Mouse (Mus musculus) monocyte, adult 2 months (primary cell): ENCODE results near the gene Prickle2.

ENCODE experiments used
- DNase-seq, 2 experiments: peaks; one replicate each; pipeline ENCODE4 v3.0.0; 2022; ENCODE audit warnings: low spot score in 2 of 2, low read depth in 1 of 2

The Prickle2 gene

DNA sequence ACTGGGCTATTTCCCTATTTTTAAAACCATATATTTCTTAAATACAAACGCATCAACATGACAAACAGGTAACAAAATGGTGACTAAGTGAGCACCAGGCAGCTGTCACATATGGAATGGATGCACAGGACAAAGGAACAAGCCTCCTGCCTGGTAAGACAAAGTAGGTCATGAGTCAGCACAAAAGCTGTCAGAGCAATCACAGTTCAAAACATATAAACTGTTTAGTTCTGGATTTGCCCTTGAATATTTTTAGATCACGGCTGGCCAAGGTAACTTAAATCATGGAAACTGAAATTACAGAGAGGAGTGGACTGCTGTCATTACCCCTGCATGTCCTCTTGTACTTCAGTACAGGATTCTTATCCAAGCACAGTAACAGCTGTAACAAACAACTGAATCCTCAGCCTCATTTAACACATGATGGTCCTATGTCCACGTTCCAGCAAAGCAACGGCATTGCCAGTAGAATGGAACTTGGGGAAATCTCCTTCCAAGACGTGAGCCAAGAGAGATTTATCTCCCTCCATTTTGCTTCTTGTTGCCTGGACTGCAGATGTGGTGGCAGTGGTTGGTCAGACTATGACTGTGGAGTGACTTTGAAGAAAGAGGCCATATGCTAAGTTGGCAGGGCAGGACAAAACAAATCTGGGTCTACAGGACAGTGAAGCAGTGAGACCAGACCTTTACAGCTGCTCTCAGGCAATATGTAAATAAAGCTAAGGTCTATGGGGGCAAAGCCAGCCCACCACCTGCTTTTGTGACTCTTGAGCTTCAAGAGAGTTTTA lies 185.7 kb downstream of the Prickle2 start:
- no peak for DNase-seq

DNA sequence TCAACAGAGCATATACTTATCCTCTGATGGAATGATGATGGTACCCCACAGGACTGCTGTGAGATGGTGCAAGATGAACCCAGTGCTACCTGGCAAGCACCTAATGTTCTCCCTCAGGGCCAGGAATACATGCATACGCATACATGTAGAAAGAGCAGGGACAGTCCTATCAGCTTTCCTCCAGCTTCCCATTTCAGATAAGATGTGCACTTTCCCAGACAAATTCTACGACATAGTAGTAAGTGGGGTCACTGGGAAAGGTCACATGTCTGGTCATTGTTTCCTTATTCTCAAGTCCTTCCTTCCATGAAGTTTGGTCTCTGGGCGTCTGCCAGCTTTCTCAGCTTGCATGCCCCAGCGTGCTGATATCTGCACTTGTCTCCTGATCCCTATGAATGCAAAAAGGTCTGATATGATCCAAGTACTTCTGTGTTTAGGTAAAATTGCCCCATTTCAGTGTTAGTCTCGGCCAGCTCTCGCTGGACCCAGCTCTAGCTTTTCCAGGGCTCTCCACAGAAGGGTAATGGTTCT lies 187.5 kb downstream of the Prickle2 start:
- no peak for DNase-seq

GRCm38 (mm10) chr6:92517002-92517401 lies 189.0 kb downstream of the Prickle2 start:
- DNase-seq = no peak

DNA sequence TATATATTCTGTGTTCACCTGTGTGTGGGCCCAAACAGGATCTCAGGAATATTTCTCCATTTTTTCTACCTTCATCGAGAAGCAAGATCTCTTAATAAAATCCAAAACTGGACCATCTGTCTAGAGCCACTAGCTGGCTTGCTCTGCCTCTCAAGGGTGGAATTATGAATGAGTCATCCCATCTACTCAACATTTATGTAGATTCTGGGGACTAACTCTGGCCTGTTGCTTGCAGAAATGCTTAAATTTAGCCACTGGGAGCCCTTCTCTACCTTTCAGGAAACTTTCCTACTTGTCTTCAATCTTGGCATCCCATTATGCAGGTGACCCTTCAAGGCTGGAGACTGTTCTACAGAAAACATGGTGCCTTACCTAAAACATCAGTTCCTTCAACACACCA lies 194.0 kb downstream of the Prickle2 start:
- DNase-seq = no peak

GRCm38 (mm10) chr6:92509712-92510111 lies 196.2 kb downstream of the Prickle2 start:
- no peak for DNase-seq

GRCm38 (mm10) chr6:92506276-92506675 lies 199.7 kb downstream of the Prickle2 start:
- DNase-seq = no peak

- DNase-seq = no peak
These were observed 206.5 kb downstream of the Prickle2 start for GRCm38 (mm10) chr6:92499449-92499848.

DNA sequence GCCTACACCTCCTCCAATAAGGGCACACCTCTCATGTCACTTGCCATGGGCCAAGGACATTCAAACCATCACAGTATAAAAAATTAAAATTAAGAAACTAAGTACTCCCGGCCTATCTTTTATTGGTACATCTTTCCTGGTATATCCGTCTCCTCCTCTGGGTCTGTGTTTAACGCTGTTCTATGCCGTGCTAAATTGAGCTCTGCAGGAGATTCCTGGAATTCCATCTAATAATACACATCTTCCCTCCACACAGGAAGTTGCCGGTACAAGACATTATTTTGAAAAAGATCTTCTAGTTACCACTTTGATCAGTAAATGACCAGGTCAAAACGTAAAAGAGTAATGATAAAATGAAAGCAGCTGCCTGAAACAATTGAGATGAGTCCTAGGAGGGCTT lies 207.4 kb downstream of the Prickle2 start:
- no peak for DNase-seq

- no peak for DNase-seq
These were observed 208.7 kb downstream of the Prickle2 start for GRCm38 (mm10) chr6:92497279-92497678.

DNA sequence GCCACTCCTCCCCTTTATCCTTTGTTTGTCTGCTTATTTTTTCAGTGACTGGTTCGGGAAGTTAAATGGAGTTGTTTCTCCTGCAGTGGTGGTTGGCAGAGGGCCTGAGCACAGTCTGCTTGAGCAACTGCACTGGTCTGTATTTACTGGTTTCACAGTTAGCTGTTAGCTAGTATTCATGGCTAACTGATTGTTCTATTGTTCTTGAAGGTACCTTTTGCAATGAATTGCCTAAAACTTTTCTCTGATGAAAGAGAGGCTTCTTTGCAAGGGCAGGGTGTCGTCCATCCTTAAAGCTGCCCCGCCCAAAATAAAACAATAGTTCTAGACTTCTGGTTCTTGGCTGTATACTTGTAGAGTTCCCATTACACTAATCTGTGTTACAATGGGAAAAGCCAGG lies 210.5 kb downstream of the Prickle2 start:
- DNase-seq = no peak

- no peak for DNase-seq
These were observed 224.3 kb downstream of the Prickle2 start for GRCm38 (mm10) chr6:92481690-92481956.

DNA sequence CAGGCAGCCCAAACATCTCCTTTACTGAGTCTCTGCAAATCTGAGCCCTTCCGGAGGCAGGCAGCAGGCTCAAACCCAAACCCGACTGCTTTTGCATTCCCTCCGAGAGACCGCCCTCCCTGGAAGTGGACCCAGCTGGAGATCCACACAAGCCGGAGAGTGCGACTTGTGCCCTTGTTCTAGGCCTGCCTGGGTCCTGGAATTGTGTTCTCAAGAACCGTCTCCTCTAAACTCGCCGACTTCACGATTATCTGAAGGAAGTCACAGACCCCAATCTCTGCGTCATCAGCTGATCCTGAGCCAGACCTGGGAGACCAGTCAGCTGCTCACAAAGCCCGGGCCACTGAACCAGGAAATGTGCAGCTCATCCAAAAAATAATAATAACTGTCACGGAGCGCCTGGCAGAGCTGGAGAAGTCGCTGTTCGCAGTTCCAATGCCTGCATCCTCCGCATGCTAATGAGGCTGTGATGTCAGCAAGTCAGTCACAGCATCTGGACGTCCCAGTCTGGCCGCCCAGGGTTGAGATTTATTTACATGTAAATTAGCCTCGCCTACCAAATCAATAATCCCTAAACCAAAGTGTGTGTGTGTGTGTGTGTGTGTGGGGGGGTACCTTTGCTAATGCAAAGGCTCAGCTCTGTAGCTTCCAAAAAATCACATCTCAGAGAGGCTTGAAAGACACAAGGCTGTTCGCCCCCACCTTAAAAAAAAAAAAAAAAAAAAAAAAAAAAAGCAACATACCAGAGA lies 224.8 kb downstream of the Prickle2 start:
- no peak for DNase-seq

DNA sequence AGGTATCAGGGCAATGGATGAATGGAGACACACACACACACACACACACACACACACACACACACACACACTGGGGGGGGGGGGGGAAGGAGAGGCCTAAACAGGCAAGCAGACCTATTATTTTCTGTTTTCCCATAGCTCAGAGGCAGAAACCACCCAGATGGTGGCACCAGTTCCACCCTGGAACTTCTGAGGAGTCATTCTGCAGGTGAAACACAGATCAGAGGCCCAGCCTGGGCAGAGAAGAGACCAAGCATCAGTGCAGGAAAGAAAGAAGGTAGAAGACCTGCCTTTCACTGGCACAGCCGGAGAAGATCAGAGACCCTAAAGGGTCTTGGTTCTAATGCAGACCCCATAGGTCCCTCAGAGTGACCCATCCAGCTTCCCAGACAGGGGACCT lies 227.3 kb downstream of the Prickle2 start:
- no peak for DNase-seq

GRCm38 (mm10) chr6:92477621-92478020 lies 228.3 kb downstream of the Prickle2 start:
- DNase-seq = no peak

DNA sequence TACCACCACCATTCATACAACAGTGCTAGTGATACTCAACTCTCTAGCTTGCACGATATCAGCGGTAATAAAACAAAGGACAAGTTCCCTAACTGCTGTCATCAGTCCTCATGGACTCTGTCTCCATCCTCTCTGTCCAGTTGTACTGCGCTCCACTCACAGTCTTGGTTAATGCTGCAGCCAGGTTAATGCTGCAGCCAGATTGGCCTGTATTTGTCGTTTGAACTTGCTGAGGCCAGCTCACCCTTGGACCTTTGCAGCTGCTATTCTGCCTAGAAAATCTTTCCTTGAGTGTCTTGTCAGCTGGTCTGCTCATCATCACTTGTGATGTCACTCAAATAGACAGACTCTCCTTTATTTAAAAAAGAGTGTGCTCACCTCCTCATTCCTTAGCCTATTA lies 236.5 kb downstream of the Prickle2 start:
- DNase-seq = no peak

DNA sequence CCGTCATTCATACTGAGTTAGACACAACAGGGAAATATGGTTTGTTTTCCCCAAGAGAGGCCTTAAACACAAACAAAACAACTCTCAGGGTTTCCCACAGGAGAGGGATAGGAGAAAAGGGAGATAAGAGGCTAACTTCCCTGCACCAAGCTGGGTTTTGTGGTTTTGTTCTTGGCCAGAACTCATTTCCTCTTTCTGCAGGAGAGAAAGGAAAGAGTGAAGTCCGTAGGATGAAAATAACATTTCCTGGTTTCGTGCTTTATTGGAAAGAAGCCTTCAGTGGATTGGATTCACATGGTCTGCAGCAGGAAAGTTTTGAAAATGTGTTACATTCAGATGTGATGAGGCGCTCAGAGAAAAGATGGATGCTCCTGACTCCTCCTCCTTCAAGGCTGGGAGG lies 237.1 kb downstream of the Prickle2 start:
- DNase-seq = no peak

DNA sequence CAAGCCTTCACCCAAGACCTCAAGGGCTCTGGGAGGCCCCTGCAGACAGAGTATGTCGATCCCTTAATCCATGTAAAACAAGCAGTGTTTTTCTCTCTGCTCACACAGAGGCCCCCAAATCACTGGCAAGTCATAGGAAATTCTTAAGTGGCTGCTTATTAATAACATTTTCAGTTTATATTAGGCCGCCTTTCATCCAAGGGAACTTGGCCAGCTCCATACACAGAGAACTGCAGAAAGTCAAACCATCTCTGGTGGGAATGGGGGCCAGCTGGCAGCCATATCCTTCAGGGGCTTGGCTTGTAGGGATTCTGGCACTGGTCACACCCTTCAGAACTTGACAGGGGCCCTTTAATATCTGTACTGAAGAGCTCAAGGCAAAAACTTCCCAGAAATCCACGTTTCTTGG lies 237.6 kb downstream of the Prickle2 start:
- DNase-seq = no peak

GRCm38 (mm10) chr6:92467343-92467742 lies 238.6 kb downstream of the Prickle2 start:
- DNase-seq = no peak

GRCm38 (mm10) chr6:92465666-92466065 lies 240.3 kb downstream of the Prickle2 start:
- no peak for DNase-seq

- DNase-seq = no peak
These were observed 241.1 kb downstream of the Prickle2 start for GRCm38 (mm10) chr6:92464781-92465337.

DNA sequence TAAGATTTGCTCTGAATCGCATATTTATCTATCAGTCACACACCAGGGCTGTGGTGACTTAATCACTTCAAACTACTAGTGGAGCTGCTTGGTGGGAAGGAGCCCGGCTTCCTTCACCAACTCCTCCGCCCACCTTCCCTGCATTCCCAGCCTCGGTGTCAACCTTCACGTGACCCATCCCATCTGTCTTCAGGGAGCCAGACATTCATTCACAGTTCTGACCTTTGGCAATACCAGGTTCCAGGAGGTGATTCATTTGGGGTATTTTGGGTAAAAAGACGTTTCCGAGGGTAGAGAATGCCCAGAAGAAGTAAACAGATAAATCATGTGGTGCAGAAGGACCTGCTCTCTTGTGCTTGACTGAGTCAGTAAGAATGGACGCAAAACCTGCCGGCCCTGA lies 242.2 kb downstream of the Prickle2 start:
- DNase-seq = no peak

DNA sequence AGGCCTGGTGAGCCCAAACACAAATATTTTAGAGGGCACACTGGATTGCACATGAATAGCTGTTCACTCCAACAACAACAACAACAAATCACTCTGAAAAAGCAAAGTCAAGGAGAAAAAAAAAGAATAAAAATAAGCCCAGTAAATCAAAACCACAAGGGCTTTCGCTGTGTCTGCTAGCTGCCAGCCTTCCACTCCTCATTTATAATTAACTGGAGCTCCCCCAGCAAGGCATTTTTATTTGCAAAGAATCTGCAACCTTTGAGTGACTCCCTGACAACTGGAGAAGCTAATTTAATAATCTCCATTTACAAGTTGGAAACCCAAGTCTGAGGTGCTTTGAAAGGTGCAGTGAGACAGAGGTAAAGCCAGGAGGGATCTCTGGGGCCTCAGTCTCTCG lies 245.2 kb downstream of the Prickle2 start:
- no peak for DNase-seq
